Mouse (Mus musculus): Measurements from ENCODE around the gene Jam2.

Jam2 gene

DNA sequence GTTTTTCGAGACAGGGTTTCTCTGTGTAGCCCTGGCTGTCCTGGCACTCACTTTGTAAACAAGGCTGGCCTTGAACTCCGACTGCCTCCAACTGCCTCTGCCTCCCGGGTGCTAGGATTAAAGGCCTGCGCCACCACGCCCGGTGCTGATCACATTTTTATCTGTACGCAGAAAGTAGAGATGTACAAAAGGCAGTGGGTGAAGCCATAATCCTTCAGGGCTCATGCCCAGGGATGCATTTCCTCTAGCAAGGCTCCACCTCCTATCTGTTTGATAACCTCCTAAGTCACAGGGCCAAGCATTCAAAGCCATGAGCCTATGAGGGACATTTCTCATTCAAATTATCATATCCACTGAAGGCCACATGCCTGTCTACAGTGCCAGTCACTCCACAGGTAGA, 34.0 kb downstream of the Jam2 start:
- CTCF ChIA-PET, result no interaction called here
- POLR2A ChIA-PET, result interaction anchor here in 2 of 4 experiments (0.9 to 1.5 kb wide), 11 partner anchors 9 to 35 kb away, joined by 3 to 4 read pairs (median 3); no protein-coding TSS in a partner anchor

DNA sequence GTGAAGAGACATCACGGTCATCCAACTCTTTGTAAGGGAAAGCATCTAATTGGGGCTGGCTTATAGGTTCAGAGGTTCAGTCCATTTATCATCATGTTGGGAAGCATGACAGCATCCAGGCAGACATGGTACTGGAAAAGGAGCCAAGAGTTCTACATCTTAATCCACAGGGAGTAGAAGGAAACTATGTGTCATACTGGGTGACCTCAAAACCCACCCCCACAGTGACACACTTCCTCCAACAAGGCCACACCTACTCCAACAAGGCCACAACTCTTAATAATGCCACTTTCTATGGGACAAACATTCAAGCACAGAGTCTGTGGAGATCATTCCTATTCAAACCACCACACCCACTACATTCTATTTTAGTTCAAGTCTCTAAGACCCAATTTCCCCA, 36.3 kb downstream of the Jam2 start:
- ChIA-PET CTCF (no interaction called here), POLR2A (interaction anchor here in 2 of 4 experiments (0.5 to 17.1 kb wide), 6 partner anchors 14 to 73 kb away, joined by 3 to 290 read pairs (median 8); partner anchors contain the start of genes Atp5j (in 1 of the 2), Gabpa (in 1 of the 2) and Mrpl39 (in 1 of the 2))

DNA sequence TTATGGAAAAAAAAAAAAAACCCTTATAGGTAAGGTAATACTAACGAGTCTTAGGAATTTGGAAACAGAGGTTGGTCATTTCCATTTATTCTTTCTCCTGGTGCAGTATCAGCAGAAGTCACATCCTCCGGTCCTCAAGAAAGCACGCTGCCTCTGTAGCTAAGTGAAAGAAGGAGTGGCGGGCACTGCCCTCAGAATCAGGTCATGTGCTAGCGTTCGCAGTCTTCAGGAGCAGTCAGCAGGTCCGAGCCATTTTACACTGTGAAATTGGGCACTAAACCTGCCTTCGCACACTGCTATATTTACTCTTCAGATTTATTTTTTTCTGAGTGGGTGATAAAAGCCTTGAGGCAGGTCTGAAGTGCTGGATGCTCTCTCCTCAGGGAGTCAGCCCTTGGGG, 39.9 kb downstream of the Jam2 start:
- CTCF ChIA-PET, result interaction anchor here in 2 of 4 experiments (0.6 to 1.2 kb wide), 2 partner anchors 13 kb away, joined by 5 to 7 read pairs; no protein-coding TSS in a partner anchor

DNA sequence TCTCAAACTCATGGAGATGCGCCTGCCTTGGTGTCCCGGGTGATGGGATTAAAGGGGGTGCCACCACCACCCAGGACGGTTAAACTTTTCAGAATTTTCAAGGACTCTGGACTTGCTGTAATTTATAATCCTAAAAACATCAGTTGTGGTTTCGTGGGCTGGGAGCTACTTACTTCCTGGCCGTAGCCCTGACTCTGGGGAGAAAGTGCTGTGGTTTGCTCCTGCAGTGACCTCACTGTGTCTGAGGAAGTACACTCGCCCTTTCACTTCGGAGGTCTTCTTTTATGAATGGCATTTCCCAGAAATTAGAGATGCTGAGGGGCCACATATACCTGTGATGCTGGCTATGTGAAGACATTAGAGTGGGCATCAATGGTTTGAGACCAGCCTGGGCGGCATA, 40.6 kb downstream of the Jam2 start:
- CTCF ChIA-PET, result interaction anchor here in 1 of 4 experiments (0.6 kb wide), 1 partner anchor 14 kb away, joined by 7 read pairs; no protein-coding TSS in a partner anchor
- POLR2A ChIA-PET, result interaction anchor here in 2 of 4 experiments (0.7 to 17.1 kb wide), 14 partner anchors 10 to 79 kb away, joined by 3 to 290 read pairs (median 8); partner anchors contain the start of genes Atp5j (in 2 of the 2), Gabpa (in 2 of the 2) and Mrpl39 (in 1 of the 2)

More for the DNA sequence above, 39.9 kb downstream of the Jam2 start:
- POLR2A ChIA-PET, result interaction anchor here (0.7 to 17.1 kb wide), 27 partner anchors 10 to 79 kb away, joined by 3 to 290 read pairs (median 5); partner anchors contain the start of genes Atp5j (in 2 of the 4), Gabpa (in 2 of the 4) and Mrpl39 (in 2 of the 4)

DNA sequence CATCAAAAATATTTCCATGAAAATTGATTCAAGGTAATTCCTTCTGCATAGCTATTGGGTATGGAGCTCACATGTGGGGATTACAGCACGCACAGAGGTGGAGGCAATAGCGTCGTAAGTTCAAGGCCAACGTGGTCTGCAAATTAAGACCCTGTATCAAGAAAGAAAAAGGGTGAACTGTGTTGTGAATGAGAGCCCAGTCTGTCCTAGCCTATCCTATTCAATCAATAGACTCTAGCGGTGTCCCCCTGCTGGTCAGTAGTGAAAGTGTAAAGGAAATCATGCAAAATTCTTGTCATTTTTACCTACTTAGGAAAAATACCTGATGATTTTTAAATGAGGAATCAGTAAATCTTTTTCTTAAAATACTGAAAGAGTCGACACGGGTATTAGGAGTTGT, 43.5 kb downstream of the Jam2 start:
- POLR2A ChIA-PET, result interaction anchor here in 2 of 4 experiments (0.8 to 17.1 kb wide), 13 partner anchors 9 to 96 kb away, joined by 3 to 290 read pairs (median 4); partner anchors contain the start of genes Gabpa (in 2 of the 2), Atp5j (in 1 of the 2) and Mrpl39 (in 1 of the 2)
- CTCF ChIA-PET, result no interaction called here

DNA sequence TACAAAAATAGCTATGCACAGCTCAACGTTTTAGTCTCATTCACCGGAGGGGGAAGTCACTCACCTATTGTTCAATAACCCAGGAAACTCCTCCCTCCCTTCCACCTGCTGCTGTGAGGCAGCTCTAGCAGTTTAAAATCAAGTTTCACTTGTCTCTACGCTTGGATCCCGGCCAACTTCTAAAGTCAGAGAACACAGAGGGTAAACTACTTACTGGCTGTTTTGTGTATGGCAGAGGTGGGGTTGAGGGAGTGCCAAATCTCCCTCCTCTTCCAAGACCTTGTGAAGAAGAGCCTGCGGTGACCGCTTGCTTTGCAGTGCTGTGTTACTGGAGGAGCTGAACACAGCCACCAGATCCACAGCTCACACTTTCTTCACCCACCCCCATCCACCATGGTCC, 51.1 kb downstream of the Jam2 start:
- CTCF ChIA-PET, result interaction anchor here in 3 of 4 experiments (0.6 to 1.3 kb wide), 4 partner anchors 9 to 90 kb away, joined by 3 to 5 read pairs (median 4); partner anchors contain the start of gene Mrpl39 (in 1 of the 3)
- POLR2A ChIA-PET, result interaction anchor here (0.6 to 17.1 kb wide), 40 partner anchors 4 to 109 kb away, joined by 3 to 290 read pairs (median 7); partner anchors contain the start of genes Gabpa (in 4 of the 4), Atp5j (in 3 of the 4), Jam2 (in 3 of the 4) and Mrpl39 (in 2 of the 4)

DNA sequence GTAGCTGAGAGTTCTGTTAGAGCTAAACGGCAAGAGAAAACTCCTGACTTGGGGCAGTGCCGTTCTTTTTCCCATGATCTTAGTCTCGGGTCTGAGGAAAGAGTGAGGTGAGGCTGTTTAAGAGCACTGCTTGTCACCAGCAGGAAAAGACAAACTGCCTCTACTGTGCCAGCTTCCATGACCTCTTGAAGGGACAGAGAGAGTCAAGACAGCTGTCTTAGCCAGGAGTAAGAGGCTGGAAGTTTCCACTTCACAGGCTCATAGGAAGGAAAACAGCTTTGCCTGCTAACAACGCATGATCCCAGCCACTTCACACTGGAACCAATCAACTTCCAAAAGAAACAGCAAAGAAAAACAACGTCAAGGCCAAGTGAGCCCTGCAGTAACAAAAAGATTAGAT, 57.8 kb downstream of the Jam2 start:
- ChIA-PET POLR2A (interaction anchor here in 3 of 4 experiments (0.7 to 12.8 kb wide), 27 partner anchors 7 to 110 kb away, joined by 3 to 290 read pairs (median 4); partner anchors contain the start of genes Jam2 (in 2 of the 3) and Mrpl39 (in 1 of the 3)), CTCF (interaction anchor here in 1 of 4 experiments (0.6 to 1.1 kb wide), 2 partner anchors 20 to 96 kb away, joined by 3 read pairs; partner anchors contain the start of gene Mrpl39)

DNA sequence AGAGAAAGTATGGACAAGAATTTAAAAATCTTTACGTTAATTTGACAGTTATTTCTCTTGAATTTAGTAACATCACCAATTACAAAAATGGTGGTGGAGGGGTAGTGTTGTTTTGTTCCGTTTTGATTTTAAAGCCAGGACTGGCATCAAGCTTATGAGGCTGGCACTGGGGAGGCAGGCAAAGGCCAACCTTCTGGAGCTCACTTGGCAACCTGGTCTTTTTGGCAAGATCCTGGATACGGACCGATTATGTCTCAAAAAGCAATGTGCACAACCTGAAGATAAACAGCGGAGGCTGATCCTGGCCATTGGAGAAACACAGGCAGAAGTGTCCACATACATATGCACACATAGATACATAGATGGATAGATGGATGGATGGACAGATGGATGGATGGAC, 58.8 kb downstream of the Jam2 start:
- POLR2A ChIA-PET, result interaction anchor here in 3 of 4 experiments (0.7 to 12.8 kb wide), 20 partner anchors 8 to 97 kb away, joined by 3 to 290 read pairs (median 8); partner anchors contain the start of genes Jam2 (in 2 of the 3) and Mrpl39 (in 1 of the 3)
- CTCF ChIA-PET, result interaction anchor here in 1 of 4 experiments (0.6 kb wide), 1 partner anchor 97 kb away, joined by 3 read pairs; the partner anchor contains the start of gene Mrpl39

DNA sequence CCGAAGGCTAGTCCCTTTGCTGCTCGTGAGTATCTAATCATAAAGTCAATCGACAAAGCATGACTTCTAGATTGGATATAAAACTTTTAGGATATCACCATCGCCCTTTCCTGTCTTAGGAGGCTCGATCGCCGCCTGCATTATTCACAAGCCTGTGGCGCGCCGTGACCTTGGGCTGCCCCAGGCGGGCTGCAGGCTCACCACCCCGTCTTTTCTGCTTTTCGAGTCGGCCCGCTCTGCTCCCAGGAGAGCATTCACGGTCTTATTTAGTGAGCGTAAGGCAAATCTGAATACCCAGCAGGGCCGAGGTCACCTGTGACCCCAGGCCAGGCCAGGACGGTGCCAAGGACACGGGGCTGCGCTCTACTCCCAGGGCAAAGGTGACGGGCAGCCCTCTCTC, 60.4 kb downstream of the Jam2 start:
- POLR2A ChIA-PET, result interaction anchor here (0.6 to 12.8 kb wide), 49 partner anchors 9 to 844 kb away, joined by 3 to 290 read pairs (median 6); partner anchors contain the start of genes Jam2 (in 3 of the 4) and Mrpl39 (in 3 of the 4)

DNA sequence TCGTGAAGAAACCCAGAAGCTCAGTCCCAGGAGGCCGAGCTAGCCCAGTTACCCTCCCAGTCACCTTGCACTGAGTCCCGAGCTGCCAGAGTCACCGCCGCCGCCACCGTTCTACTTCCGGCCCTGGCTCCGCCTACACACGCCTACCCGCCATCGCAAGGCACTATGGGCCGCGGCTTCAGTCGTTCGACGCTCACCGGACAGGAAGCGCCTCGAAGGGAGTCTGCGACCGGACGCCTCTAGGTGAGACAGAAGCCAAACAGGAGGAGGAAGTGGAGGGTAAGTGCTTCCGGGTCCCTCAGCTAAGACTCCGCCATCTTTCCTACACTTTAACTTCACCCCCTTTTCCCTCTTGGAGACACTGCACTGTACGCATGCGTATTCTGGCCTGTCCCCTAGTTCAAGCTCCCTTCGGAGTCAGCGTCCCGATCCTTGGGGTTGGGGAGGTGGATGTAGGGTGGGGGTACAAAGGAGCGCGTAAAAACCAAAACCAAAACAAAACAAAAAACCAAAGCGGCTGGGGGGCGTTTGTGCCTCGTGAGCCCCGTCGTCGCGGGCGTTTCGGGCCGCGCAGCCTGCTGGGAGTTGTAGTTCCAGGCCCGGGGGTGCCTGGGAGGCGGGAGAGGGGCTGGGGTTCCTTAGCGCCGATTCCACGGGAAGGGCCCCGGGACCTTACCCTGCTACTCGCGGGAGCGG, 61.0 kb downstream of the Jam2 start, which contains the start of gene Gabpa:
Gene Gabpa (plus strand): TSS at position 181 of the 696 bp plus-strand sequence.
- CTCF ChIA-PET, result interaction anchor here in 2 of 4 experiments (0.5 to 1.1 kb wide), 5 partner anchors 9 to 100 kb away, joined by 3 to 4 read pairs (median 4); no protein-coding TSS in a partner anchor
- POLR2A ChIA-PET, result interaction anchor here (0.5 to 12.8 kb wide), 48 partner anchors 8 to 844 kb away, joined by 3 to 290 read pairs (median 6); partner anchors contain the start of genes Jam2 (in 3 of the 4) and Mrpl39 (in 3 of the 4)

More for the DNA sequence above, 60.4 kb downstream of the Jam2 start:
- CTCF ChIA-PET, result interaction anchor here in 1 of 4 experiments (0.5 to 1.1 kb wide), 4 partner anchors 8 to 99 kb away, joined by 3 to 4 read pairs (median 4); no protein-coding TSS in a partner anchor

DNA sequence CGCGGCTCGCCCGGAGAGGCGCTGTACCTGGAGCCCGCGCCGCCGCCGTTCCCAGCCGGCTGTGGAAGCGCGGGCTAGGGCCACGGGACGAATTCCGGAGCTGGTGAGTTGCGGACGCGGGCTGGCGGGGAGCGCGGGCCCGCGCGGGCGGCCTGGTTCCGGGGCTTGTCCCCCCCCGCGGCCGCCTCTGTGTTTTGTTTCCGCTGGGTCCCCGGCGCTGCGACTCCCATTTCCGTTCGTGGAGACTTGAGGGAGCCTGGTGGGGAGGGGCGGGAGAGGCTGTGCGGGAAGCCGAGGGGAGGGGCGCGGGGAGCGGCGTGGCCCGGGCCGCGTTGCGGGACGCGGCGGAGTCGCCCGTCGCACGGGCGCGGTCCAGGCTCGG, 61.5 kb downstream of the Jam2 start, which contains the start of gene Atp5j:
Gene Atp5j (minus strand): TSS at position 185 of the 382 bp plus-strand sequence.
- POLR2A ChIA-PET, result interaction anchor here (0.5 to 12.8 kb wide), 32 partner anchors 8 to 115 kb away, joined by 3 to 290 read pairs (median 6); partner anchors contain the start of genes Mrpl39 (in 2 of the 4) and Jam2 (in 1 of the 4)
- CTCF ChIA-PET, result interaction anchor here in 2 of 4 experiments (0.8 to 1.1 kb wide), 2 partner anchors 17 to 101 kb away, joined by 4 read pairs; no protein-coding TSS in a partner anchor

DNA sequence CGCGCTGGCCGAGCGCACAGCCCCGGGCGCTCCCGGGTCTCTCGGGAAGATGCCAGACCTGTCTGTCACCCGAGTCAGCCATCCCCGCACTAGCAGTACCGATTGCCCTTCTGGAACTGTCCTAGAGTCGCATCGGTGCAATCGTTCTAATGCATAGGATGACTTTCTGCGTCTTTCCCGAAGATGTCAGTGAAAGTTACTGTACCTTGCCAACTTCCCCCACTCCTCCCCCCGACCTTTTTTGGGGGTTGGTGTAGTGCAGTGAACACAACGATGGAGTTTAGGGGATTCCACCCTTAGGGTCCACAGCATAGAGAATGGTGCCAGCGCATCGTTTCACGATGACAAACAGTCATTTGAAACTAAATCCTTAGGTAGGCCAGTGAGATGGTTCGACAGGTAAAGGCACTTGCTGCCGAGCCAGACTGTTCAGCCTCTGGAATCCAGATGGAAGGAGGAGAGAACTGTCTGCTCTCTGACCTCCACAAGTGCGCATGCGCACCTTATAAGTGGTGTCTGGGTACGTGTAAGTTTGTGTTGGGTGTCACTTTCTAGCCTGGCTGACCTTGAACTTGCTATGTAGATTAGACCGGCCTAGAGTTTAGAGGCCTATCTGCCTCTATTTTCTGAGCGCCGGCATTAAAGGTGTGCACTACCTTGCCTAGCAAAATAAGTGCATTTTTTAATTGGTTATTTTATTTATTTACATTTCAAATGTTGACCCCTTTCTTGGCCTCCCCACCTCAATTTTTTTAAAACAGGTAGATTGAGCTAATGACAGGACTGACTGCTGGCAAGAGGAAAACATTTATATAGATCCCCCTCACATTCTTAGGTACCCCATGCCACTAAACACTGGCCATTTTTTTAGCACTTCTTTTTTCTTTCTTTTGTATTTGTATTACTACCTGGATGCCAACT, 62.2 kb downstream of the Jam2 start:
- POLR2A ChIA-PET, result interaction anchor here in 3 of 4 experiments (0.7 to 12.8 kb wide), 15 partner anchors 9 to 101 kb away, joined by 3 to 290 read pairs (median 18); partner anchors contain the start of genes Jam2 (in 1 of the 3) and Mrpl39 (in 1 of the 3)

DNA sequence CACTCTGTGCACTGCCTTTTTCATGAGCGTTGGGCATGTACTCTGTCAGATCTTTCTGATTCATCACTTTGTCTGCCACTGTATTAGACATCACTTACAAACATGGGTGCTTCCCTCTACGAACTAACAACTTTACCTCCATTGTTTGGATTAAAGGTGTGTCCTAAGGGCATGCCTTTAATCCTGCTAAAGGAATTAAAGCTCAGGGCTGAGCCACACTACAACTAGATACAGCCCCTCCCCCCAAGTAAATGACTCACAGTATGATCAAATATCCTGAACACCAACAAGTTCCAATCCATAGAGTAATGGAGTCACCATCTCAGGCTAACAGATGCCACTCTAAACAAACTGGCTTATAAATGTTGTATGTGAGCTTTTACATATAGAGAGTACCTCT, 64.7 kb downstream of the Jam2 start:
- CTCF ChIA-PET, result interaction anchor here in 1 of 4 experiments (1.9 kb wide), 1 partner anchor 103 kb away, joined by 5 read pairs; the partner anchor contains the start of gene Mrpl39
- POLR2A ChIA-PET, result interaction anchor here in 3 of 4 experiments (0.7 to 5.0 kb wide), 25 partner anchors 9 to 104 kb away, joined by 3 to 27 read pairs (median 4); partner anchors contain the start of genes Jam2 (in 1 of the 3) and Mrpl39 (in 1 of the 3)

More for the DNA sequence above, 62.2 kb downstream of the Jam2 start:
- CTCF ChIA-PET, result no interaction called here

DNA sequence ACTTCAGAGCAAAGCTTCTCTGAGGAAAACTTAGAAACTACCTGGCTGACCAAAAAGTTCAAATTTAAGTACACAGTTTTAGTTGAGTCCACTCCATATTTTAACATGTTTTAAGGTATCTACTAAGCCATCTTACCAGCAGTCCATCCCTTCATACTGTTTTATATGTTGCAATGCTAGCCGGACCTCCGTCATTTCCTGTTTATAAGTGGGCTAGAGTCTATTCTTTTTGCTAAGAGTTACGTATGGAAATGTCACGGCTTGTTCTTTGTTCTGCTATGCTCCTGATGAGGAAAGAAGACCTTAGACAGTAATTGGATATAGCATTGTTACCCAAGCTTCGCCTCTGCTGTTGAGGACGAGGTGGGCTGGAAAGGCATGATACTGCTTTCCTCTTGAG, 79.6 kb downstream of the Jam2 start:
- ChIA-PET CTCF (no interaction called here), POLR2A (interaction anchor here in 2 of 4 experiments (1.3 to 2.7 kb wide), 3 partner anchors 9 to 16 kb away, joined by 4 to 9 read pairs (median 4); no protein-coding TSS in a partner anchor)

DNA sequence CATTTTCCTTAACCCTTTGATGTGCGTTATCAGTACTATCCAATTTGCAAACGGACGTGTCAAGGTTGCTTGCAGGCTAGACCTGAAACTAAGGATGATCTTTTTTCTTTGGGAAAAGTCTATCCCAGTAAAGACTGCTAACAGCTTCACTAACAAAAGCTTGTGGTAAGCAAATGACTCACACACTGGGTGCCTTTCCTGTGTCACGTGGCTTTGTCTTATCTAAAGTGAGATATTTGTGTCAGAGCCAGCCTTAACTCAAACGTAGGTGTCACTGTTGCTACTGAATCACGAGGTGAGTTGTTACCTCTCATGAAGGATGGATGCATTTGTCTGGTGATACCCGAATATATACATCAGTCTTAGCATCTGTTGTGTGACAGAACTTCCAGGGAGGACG, 90.7 kb downstream of the Jam2 start:
- ChIA-PET POLR2A (no interaction called here), CTCF (no interaction called here)

DNA sequence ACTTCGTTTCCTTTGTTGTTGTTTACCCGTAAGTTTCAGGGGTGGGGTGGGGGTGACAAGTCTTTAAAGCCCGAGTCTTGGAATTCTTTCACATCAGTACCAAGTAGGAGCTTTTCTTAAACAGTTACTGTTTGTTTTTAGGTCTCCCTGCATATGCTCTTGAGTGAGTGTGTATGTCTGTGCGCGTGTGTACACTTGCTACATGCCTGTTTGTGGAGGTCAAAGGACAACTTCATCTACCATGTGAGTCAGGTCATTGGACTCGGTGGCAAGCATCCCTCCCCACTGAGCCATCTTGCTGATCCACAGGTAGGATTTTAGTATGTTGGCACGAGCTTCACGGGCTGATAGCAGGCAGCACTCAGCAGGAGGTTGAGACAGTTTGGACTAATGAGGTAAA, 99.9 kb downstream of the Jam2 start:
- CTCF ChIA-PET, result interaction anchor here in 1 of 4 experiments (0.6 kb wide), 1 partner anchor 22 kb away, joined by 5 read pairs; no protein-coding TSS in a partner anchor
- POLR2A ChIA-PET, result interaction anchor here in 1 of 4 experiments (1.3 kb wide), 1 partner anchor 90 kb away, joined by 3 read pairs; no protein-coding TSS in a partner anchor
